Mouse (Mus musculus): ENCODE data around the gene Dtnb. TPM values are rescaled to one million over a fixed set of nuclear protein-coding genes. Genes with fewer than 3 reads are reported as not detected.

Gene Dtnb
- polyA plus RNA-seq, 1 experiment from 2014 or later, result 28.7 TPM

- WGBS, result 41% methylated on average over 6 of the region's 6 CpGs
- no peak overlapping the region for H3K4me3 ChIP-seq
- peak overlapping the region; percentile 36; the same call in 1 of the 2 replicates for H3K27ac ChIP-seq
- no peaks in the 10 kb centered on the region for H3K27me3 ChIP-seq (ENCODE audit: insufficient read depth, poor library complexity, severe bottlenecking)
- no peak for DNase-seq (ENCODE audit: low spot score)
- H3K9me3 ChIP-seq, result no peaks in the 10 kb centered on the region
- no peaks in the 10 kb centered on the region for H3K36me3 ChIP-seq
- H3K4me1 ChIP-seq, result peaks cover 71% of the 10 kb centered on the region
These were observed 240.1 kb downstream of the Dtnb start for GRCm38 (mm10) chr12:3812251-3812650.

- no peaks in the 10 kb centered on the region for H3K27me3 ChIP-seq (ENCODE audit: insufficient read depth, poor library complexity, severe bottlenecking)
- no peak for DNase-seq (ENCODE audit: low spot score)
- no peaks in the 10 kb centered on the region for H3K9me3 ChIP-seq
- 82% methylated on average over 8 of the region's 8 CpGs for WGBS
- H3K4me1 ChIP-seq, result peaks cover 69% of the 10 kb centered on the region
- no peak overlapping the region for H3K27ac ChIP-seq
- H3K4me3 ChIP-seq, result no peak overlapping the region
- peaks cover 6% of the 10 kb centered on the region; the same call in 1 of the 2 replicates for H3K36me3 ChIP-seq
These were observed 241.0 kb downstream of the Dtnb start for GRCm38 (mm10) chr12:3813138-3813537.

GRCm38 (mm10) chr12:3815386-3815785 is 243.2 kb downstream of the Dtnb start:
- H3K27me3 ChIP-seq (ENCODE audit: insufficient read depth, poor library complexity, severe bottlenecking), result no peaks in the 10 kb centered on the region
- no peak overlapping the region for H3K27ac ChIP-seq
- 45% methylated on average over 6 of the region's 6 CpGs for WGBS
- DNase-seq (ENCODE audit: low spot score), result no peak
- peaks cover 61% of the 10 kb centered on the region for H3K4me1 ChIP-seq
- no peak overlapping the region for H3K4me3 ChIP-seq
- peaks cover 8% of the 10 kb centered on the region; the same call in 1 of the 2 replicates for H3K36me3 ChIP-seq
- H3K9me3 ChIP-seq, result no peaks in the 10 kb centered on the region

- Histone ChIP-seq H3K4me1 (peaks cover 51% of the 10 kb centered on the region), H3K27me3 (ENCODE audit: insufficient read depth, poor library complexity, severe bottlenecking) (no peaks in the 10 kb centered on the region), H3K36me3 (peaks cover 8% of the 10 kb centered on the region; the same call in 1 of the 2 replicates), H3K9me3 (no peaks in the 10 kb centered on the region), H3K27ac (no peak overlapping the region), H3K4me3 (no peak overlapping the region)
- WGBS, result 58% methylated on average over 7 of the region's 7 CpGs
- DNase-seq (ENCODE audit: low spot score), result no peak
These were observed 244.9 kb downstream of the Dtnb start for GRCm38 (mm10) chr12:3817033-3817432.

- H3K4me1 ChIP-seq, result peaks cover 48% of the 10 kb centered on the region
These were observed 245.4 kb downstream of the Dtnb start for GRCm38 (mm10) chr12:3817566-3817965.

GRCm38 (mm10) chr12:3819899-3820298 is 247.7 kb downstream of the Dtnb start:
- Histone ChIP-seq H3K9me3 (no peaks in the 10 kb centered on the region), H3K36me3 (peaks cover 8% of the 10 kb centered on the region; the same call in 1 of the 2 replicates), H3K27me3 (ENCODE audit: insufficient read depth, poor library complexity, severe bottlenecking) (no peaks in the 10 kb centered on the region), H3K4me3 (0 out of 2 replicates have a peak overlapping the region, but pooled peaks have one; percentile 13), H3K4me1 (peaks cover 65% of the 10 kb centered on the region), H3K27ac (peak overlapping the region; percentile 54; the same call in 1 of the 2 replicates)
- no peak for DNase-seq (ENCODE audit: low spot score)
- WGBS, result 41% methylated on average over 4 of the region's 4 CpGs

More at GRCm38 (mm10) chr12:3817566-3817965, 245.4 kb downstream of the Dtnb start:
- no peak for DNase-seq (ENCODE audit: low spot score)
- no peaks in the 10 kb centered on the region for H3K9me3 ChIP-seq
- H3K36me3 ChIP-seq, result peaks cover 8% of the 10 kb centered on the region; the same call in 1 of the 2 replicates
- H3K27me3 ChIP-seq (ENCODE audit: insufficient read depth, poor library complexity, severe bottlenecking), result no peaks in the 10 kb centered on the region
- H3K27ac ChIP-seq, result no peak overlapping the region
- H3K4me3 ChIP-seq, result no peak overlapping the region
- WGBS, result 84% methylated on average over 5 of the region's 5 CpGs

GRCm38 (mm10) chr12:3823408-3823807 is 251.2 kb downstream of the Dtnb start:
- WGBS, result 43% methylated on average over 5 of the region's 5 CpGs
- H3K27ac ChIP-seq, result peak overlapping the region; percentile 3; the same call in 1 of the 2 replicates

GRCm38 (mm10) chr12:3824906-3825713 is 252.9 kb downstream of the Dtnb start:
- WGBS, result 69% methylated on average over 5 of the region's 5 CpGs
- Histone ChIP-seq H3K27ac (no peak overlapping the region; the same call in 1 of the 2 replicates), H3K4me3 (peak overlapping the region; percentile 31; the same call in 1 of the 2 replicates), H3K9me3 (no peaks in the 10 kb centered on the region), H3K27me3 (ENCODE audit: insufficient read depth, poor library complexity, severe bottlenecking) (no peaks in the 10 kb centered on the region), H3K4me1 (peaks cover 62% of the 10 kb centered on the region), H3K36me3 (no peaks in the 10 kb centered on the region; the same call in 1 of the 2 replicates)
- no peak for DNase-seq (ENCODE audit: low spot score)

More at GRCm38 (mm10) chr12:3823408-3823807, 251.2 kb downstream of the Dtnb start:
- no peak overlapping the region for H3K4me3 ChIP-seq
- peaks cover 68% of the 10 kb centered on the region for H3K4me1 ChIP-seq
- H3K27me3 ChIP-seq (ENCODE audit: insufficient read depth, poor library complexity, severe bottlenecking), result no peaks in the 10 kb centered on the region
- H3K9me3 ChIP-seq, result no peaks in the 10 kb centered on the region
- no peak for DNase-seq (ENCODE audit: low spot score)
- no peaks in the 10 kb centered on the region for H3K36me3 ChIP-seq

- H3K36me3 ChIP-seq, result no peaks in the 10 kb centered on the region; the same call in 1 of the 2 replicates
- H3K27me3 ChIP-seq (ENCODE audit: insufficient read depth, poor library complexity, severe bottlenecking), result no peaks in the 10 kb centered on the region
- no peak overlapping the region; the same call in 1 of the 2 replicates for H3K27ac ChIP-seq
- no peaks in the 10 kb centered on the region for H3K9me3 ChIP-seq
- peaks cover 59% of the 10 kb centered on the region for H3K4me1 ChIP-seq
- WGBS, result 24% methylated on average over 12 of the region's 12 CpGs
- no peak for DNase-seq (ENCODE audit: low spot score)
- peak overlapping the region; percentile 31; the same call in 1 of the 2 replicates for H3K4me3 ChIP-seq
These were observed 253.5 kb downstream of the Dtnb start for GRCm38 (mm10) chr12:3825714-3826080.

- DNase-seq (ENCODE audit: low spot score), result no peak
- H3K4me1 ChIP-seq, result peaks cover 59% of the 10 kb centered on the region
- H3K27me3 ChIP-seq (ENCODE audit: insufficient read depth, poor library complexity, severe bottlenecking), result no peaks in the 10 kb centered on the region
- H3K36me3 ChIP-seq, result no peaks in the 10 kb centered on the region; the same call in 1 of the 2 replicates
- H3K27ac ChIP-seq, result peak overlapping the region; percentile 17; the same call in 1 of the 2 replicates
- 47% methylated on average over 5 of the region's 5 CpGs for WGBS
- H3K9me3 ChIP-seq, result no peaks in the 10 kb centered on the region
- H3K4me3 ChIP-seq, result no peak overlapping the region
These were observed 255.6 kb downstream of the Dtnb start for GRCm38 (mm10) chr12:3827771-3828170.

Small RNA genes lying within 50 kb of the gene (microRNA-seq; reads per million reads assigned to microRNA genes)
- gene Gm26050, result not detected

Other genes starting within 250 kb of the Dtnb start
- gene Kif3c, start 207.2 kb upstream of the Dtnb start, polyA plus RNA-seq (2016; fragmentation: Nextera tagmentation; extraction: Ambion mirVana), result 8.5 and 9.0 TPM in 2 replicates
- gene Asxl2, start 145.5 kb upstream of the Dtnb start, polyA plus RNA-seq (2016; fragmentation: Nextera tagmentation; extraction: Ambion mirVana), result 16.8 and 22.1 TPM in 2 replicates
- gene Dnmt3a, start 233.6 kb downstream of the Dtnb start, polyA plus RNA-seq (2016; fragmentation: Nextera tagmentation; extraction: Ambion mirVana), result 148 and 154 TPM in 2 replicates

Data from heart, embryonic 10.5 days (tissue).